Mouse (Mus musculus) neural tube, embryonic 11.5 days (tissue): ENCODE measurements around the gene Kat5. TPM values are rescaled to one million over a fixed set of nuclear protein-coding genes. Genes with fewer than 3 reads are reported as not detected.

Experiments
- ATAC-seq: fragments of 200-750 bp; cut with Nextera tagmentation; 2 replicates; pipeline ENCODE4 v1.8.0; 2017; ENCODE audit warnings: moderate number of reproducible peaks, mild to moderate bottlenecking, moderate TSS enrichment, moderate library complexity; ENCODE audit not compliant: insufficient read depth, low FRiP score, low TSS enrichment
- DNase-seq: peaks from one replicate; pipeline ENCODE4 v3.0.0-alpha.2; 2015; ENCODE audit warnings: low spot score
- H3K27ac ChIP-seq: fragments of 300-500 bp; sonication (generic); 2 replicates; pipeline ENCODE4 v1.5.1; 2014; ENCODE audit warnings: low read depth, mild to moderate bottlenecking, low read length
- H3K27me3 ChIP-seq: fragments of 300-500 bp; sonication (generic); 2 replicates; pipeline ENCODE4 v1.6.1; 2014; ENCODE audit warnings: mild to moderate bottlenecking, low read length, mixed read lengths; ENCODE audit not compliant: control insufficient read depth, insufficient read depth
- H3K36me3 ChIP-seq: fragments of 300-500 bp; sonication (generic); 2 replicates; pipeline ENCODE4 v1.6.1; 2014; ENCODE audit warnings: mild to moderate bottlenecking, low read length, moderate library complexity, mixed read lengths; ENCODE audit not compliant: control insufficient read depth, insufficient read depth
- H3K4me1 ChIP-seq: fragments of 300-500 bp; sonication (generic); 2 replicates; pipeline ENCODE4 v1.6.1; 2014; ENCODE audit warnings: low read length, mixed read lengths; ENCODE audit not compliant: control insufficient read depth, insufficient read depth
- H3K4me2 ChIP-seq: fragments of 300-500 bp; sonication (generic); 2 replicates; pipeline ENCODE4 v1.6.1; 2014; ENCODE audit warnings: low read depth, mild to moderate bottlenecking, moderate library complexity
- H3K4me3 ChIP-seq: fragments of 300-500 bp; sonication (generic); 2 replicates; pipeline ENCODE4 v1.5.1; 2014; ENCODE audit warnings: low read depth, low read length
- H3K9ac ChIP-seq: fragments of 300-500 bp; sonication (generic); 2 replicates; pipeline ENCODE4 v1.6.1; 2014; ENCODE audit warnings: mild to moderate bottlenecking, low read length
- H3K9me3 ChIP-seq: fragments of 300-500 bp; sonication (generic); 2 replicates; pipeline ENCODE4 v1.6.1; 2016; ENCODE audit warnings: low read length; ENCODE audit not compliant: control insufficient read depth
- WGBS: fragments of 180-500 bp; shearing (Covaris S2); extraction: QIAGEN DNeasy Blood & Tissue Kit; methylation state at CpG from one replicate; pipeline ENCODE4 v1.1.7; 2014; 5-methylcytosine and 5-hydroxymethylcytosine counted together
- polyA plus RNA-seq: library from polyadenylated mRNA; unstranded; fragments of >200 nt; fragmentation: Nextera tagmentation; extraction: Ambion mirVana; gene quantifications from 2 replicates; pipeline ENCODE4 v1.2.1, GENCODE M21; 2014

Gene Kat5
- polyA plus RNA-seq, 1 experiment from 2014 or later = 36.3 TPM

DNA sequence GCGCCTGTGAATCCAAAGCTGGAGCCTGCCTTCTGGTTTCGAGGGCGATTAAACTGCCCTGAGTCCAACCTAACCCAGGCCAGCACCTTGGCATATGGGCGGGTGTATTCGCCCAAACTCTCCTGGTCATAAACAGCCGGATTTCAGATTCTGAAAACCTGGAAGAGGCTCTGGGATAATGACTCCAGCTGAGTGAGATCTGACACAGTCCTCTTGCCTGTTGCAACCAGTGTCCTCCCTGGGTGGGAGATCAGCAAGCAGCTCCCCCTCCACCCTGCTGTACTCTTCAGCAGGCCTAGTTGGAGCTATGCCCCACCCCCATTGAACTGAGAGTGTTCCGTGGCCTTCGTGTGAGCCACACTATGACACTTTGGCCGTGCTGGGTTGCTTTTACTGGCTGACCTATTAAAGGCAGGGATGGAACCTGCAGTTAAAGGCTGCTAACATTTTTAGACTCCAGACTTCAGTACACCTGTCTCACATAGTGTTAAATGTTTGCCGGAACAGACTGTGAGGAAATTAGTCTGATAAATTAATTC lies 48.7 kb downstream of the Kat5 start:
- no peak overlapping the region for H3K9ac ChIP-seq
- peaks cover 10% of the 10 kb centered on the region for H3K4me1 ChIP-seq
- no peak for ATAC-seq
- H3K27ac ChIP-seq = no peak overlapping the region
- 17% methylated on average over 10 of the region's 10 CpGs for WGBS
- no peak overlapping the region for H3K4me3 ChIP-seq
- peaks cover 69% of the 10 kb centered on the region for H3K27me3 ChIP-seq
- H3K36me3 ChIP-seq = no peaks in the 10 kb centered on the region
- H3K4me2 ChIP-seq = no peak overlapping the region; the same call in 1 of the 2 replicates
- H3K9me3 ChIP-seq = no peaks in the 10 kb centered on the region
- DNase-seq = no peak

DNA sequence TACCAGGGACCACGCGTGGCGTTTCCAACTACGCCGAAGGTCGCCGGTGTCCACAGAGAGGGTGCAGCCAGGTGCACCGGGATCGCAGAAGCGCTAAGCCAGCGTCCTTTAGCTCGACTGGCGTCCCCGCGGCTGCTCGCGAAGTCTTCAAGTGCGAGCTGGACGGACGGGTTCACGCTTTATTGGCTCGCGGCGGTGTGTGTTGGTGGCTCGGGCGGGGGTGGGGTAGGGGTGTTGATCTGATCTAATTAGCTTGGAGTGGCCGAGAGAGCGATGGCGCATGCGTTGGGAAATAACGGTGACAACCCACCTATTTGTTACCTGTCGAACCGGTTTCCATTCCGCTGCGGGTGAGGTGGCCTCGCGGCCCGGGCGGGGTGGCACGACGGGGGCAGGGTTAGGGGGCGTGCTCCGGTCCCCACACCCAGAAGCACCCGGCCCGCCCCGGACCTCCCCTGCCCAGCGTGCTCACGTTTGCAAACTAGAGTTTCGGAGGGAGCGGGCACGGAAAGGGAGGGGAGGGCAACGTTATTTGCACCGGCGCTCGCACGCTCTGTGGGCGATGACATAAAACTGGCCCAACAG lies 49.5 kb downstream of the Kat5 start, which contains the start of gene Ovol1:
Ovol1 (minus strand) TSS at position 190 of the 585 bp plus-strand sequence.
- H3K4me1 ChIP-seq = peaks cover 10% of the 10 kb centered on the region
- peaks cover 68% of the 10 kb centered on the region for H3K27me3 ChIP-seq
- under 1% methylated on average over 57 of the region's 57 CpGs for WGBS
- H3K27ac ChIP-seq = no peak within 1 kb of the TSS
- peak within 1 kb of the TSS; percentile 23 for H3K4me3 ChIP-seq
- H3K4me2 ChIP-seq = peak within 1 kb of the TSS; percentile 49
- ATAC-seq (no peak), DNase-seq (no peak)
- no peak within 1 kb of the TSS for H3K9ac ChIP-seq
- no peaks in the 10 kb centered on the region for H3K9me3 ChIP-seq
- H3K36me3 ChIP-seq = no peaks in the 10 kb centered on the region

DNA sequence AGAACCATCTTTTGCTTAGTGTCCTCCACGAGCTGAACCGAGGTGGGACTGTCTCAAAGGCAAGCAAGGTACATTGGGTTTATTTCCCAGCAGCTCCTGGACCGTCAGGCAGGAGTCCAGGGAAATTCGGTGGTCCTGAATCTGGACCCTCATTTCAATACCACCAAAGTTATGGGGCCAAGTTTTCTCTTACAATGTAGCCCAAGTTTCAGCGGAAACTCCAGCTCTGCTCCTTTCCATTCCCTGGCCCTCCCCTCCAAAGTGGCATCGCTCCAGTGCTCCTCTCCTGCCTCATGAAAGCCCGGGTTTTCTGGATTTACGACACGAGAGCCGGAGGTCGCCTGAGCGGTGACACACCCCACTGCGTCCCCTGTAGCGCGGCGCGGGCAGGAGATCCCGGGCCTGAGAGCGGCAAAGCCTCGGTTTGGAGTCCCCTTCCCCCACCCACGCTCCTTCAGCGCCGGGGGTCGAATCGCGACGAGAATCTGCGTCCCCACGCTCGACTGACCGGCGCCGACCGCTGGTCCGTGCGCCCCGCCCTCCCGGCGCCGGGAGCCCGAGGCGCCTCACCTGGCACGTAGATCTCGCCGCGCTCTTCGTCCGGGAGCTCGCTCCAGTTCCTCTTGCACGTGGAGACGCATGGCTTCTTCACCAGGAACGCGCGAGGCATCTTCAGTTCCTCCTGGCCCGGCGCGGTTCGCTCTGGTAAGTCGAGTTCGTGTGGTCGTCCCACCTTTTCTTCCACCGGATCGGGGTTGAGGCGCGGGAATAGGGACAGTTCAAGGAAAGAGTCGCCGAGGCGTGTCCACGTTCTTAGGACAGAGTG lies 50.2 kb downstream of the Kat5 start:
- WGBS = under 1% methylated on average over 69 of the region's 69 CpGs
- Histone ChIP-seq H3K36me3 (no peaks in the 10 kb centered on the region), H3K9me3 (no peaks in the 10 kb centered on the region), H3K27me3 (peaks cover 68% of the 10 kb centered on the region), H3K27ac (no peak overlapping the region), H3K4me3 (peak overlapping the region; percentile 23), H3K4me2 (peak overlapping the region; percentile 49), H3K9ac (no peak overlapping the region), H3K4me1 (peaks cover 10% of the 10 kb centered on the region)
- DNase-seq = peak; percentile 30
- ATAC-seq = no peak

DNA sequence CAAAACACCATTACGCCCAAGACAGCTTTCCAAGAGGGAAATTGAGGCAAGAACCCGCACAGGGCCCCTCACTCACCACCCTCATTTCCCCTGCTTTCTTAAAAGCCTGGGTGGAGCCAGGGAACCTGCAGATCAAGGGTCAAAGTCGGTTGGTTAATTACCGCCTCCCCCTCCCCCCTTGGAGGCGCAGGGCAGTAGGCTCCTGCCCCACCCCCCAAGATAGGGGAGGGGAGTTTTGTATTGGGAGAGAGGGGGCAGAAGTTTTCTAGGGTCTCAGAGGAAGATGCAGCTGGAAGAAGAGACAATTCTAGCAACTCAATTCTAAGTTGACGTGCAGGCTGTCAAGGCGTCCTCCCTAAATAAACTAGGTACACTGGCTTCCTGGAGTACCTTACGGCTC lies 50.8 kb downstream of the Kat5 start:
- no peaks in the 10 kb centered on the region for H3K9me3 ChIP-seq
- no peak overlapping the region for H3K9ac ChIP-seq
- H3K36me3 ChIP-seq = no peaks in the 10 kb centered on the region
- ATAC-seq (no peak), DNase-seq (no peak)
- H3K27ac ChIP-seq = no peak overlapping the region
- no peak overlapping the region for H3K4me3 ChIP-seq
- peaks cover 10% of the 10 kb centered on the region for H3K4me1 ChIP-seq
- no peak overlapping the region for H3K4me2 ChIP-seq
- H3K27me3 ChIP-seq = peaks cover 65% of the 10 kb centered on the region
- 12% methylated on average over 8 of the region's 8 CpGs for WGBS

DNA sequence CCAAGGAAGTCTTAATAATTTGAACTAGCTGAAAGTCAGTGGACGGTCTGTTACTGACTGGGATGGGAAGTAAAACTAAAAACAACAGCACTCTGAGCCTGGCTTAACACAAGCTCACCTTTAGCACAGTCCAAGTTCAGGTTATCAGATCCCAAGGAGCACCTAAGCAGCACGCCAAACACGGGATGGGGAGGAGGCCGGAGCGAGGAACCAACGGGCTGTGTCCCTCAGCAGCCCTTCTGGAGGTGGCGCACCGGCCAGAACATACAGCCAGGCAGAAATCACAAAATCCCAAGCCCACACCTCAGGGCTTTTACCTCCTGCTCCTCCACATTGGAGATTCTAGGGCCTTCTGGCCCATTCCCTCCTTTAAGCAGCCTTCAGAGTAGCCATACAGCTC lies 51.3 kb downstream of the Kat5 start:
- Histone ChIP-seq H3K9me3 (no peaks in the 10 kb centered on the region), H3K36me3 (no peaks in the 10 kb centered on the region), H3K4me2 (no peak overlapping the region), H3K9ac (no peak overlapping the region), H3K27me3 (peaks cover 63% of the 10 kb centered on the region), H3K4me3 (no peak overlapping the region), H3K27ac (no peak overlapping the region), H3K4me1 (peaks cover 10% of the 10 kb centered on the region)
- DNase-seq (no peak), ATAC-seq (no peak)
- 66% methylated on average over 8 of the region's 8 CpGs for WGBS

DNA sequence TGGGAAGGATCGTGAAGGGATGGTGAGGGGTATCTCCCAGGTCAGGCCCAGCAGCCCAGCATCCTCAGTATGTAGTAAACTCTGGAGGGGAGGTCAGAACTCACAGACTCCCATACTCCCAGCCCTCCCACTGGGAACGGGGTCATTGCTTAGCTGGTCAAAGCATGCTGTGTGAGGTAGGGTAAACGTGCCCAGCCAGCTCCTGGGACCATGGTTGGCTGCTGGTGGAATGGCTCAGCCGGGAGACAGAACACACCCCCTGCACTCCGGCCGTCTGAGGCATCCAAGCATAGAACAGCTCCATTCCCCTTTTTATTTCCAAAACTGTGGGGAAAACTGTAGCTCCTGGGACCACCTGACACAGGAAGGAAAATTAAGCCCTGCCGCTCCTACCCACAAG lies 51.9 kb downstream of the Kat5 start:
- 41% methylated on average over 7 of the region's 7 CpGs for WGBS

DNA sequence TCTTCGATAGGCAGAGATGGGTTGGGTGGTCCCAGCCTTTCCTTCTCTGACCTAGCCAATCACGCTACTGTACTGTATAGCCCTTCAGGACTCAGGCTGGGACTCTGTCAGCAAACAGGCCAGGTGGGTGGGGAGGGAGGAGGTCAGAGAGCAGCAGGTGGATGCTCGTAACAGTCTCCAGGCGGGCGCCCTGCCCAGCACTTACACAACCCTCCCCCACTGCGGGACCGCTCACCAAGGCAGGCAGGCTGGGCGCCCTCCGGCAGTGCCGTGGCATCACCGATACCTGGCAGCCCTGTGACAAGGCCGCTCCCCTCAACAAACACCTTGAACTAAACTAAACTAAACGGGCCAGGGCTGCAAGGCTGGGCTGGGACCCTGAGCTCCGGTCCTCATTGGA lies 55.8 kb downstream of the Kat5 start:
- H3K4me2 ChIP-seq = no peak overlapping the region
- no peak overlapping the region for H3K9ac ChIP-seq
- H3K4me3 ChIP-seq = no peak overlapping the region
- no peak for ATAC-seq
- no peak for DNase-seq
- 73% methylated on average over 14 of the region's 14 CpGs for WGBS
- H3K27ac ChIP-seq = no peak overlapping the region
- no peaks in the 10 kb centered on the region for H3K9me3 ChIP-seq
- no peaks in the 10 kb centered on the region for H3K36me3 ChIP-seq
- no peaks in the 10 kb centered on the region; the same call in 1 of the 2 replicates for H3K4me1 ChIP-seq
- peaks cover 24% of the 10 kb centered on the region for H3K27me3 ChIP-seq

More for the DNA sequence above, 51.9 kb downstream of the Kat5 start:
- Histone ChIP-seq H3K4me1 (peaks cover 10% of the 10 kb centered on the region), H3K9ac (no peak overlapping the region), H3K4me2 (no peak overlapping the region), H3K4me3 (no peak overlapping the region), H3K27me3 (peaks cover 61% of the 10 kb centered on the region), H3K9me3 (no peaks in the 10 kb centered on the region), H3K36me3 (no peaks in the 10 kb centered on the region), H3K27ac (no peak overlapping the region)
- ATAC-seq = no peak
- DNase-seq = no peak

DNA sequence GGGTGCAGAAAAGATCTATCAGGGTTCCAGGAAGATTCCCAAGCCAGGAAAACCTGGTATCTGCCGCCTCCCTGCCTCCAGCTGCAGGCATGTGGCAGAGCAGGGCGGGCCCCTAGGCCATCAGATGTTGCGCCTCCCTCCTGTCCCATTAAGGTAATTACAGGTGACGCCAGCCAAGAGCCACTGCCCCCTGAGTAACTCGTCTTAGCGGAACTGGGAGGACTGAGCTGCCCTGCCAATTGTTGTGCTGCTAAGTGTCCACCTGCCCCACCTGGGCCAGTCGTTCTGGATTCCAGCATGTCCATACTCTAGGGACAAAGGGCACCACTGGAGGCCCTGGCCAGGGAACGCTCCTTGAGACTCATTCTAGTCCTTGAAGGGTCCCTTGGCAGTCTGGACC lies 56.2 kb downstream of the Kat5 start:
- no peaks in the 10 kb centered on the region for H3K36me3 ChIP-seq
- no peaks in the 10 kb centered on the region for H3K9me3 ChIP-seq
- no peak overlapping the region for H3K9ac ChIP-seq
- DNase-seq = no peak
- H3K4me1 ChIP-seq = no peaks in the 10 kb centered on the region
- peaks cover 20% of the 10 kb centered on the region for H3K27me3 ChIP-seq
- H3K4me3 ChIP-seq = no peak overlapping the region
- H3K27ac ChIP-seq = no peak overlapping the region
- WGBS = 51% methylated on average over 8 of the region's 8 CpGs
- no peak for ATAC-seq
- H3K4me2 ChIP-seq = no peak overlapping the region
